Mouse (Mus musculus) small intestine, adult 2 months (tissue): ENCODE data around the gene Supt7l.

Experiments used
- CTCF ChIP-seq: fragments of 200-500 bp; IDR thresholded peaks from 2 replicates; pipeline ENCODE4 v1.5.1; 2012; ENCODE audit warnings: low read depth, mild to moderate bottlenecking, control low read depth, inconsistent platforms, low read length, moderate library complexity, mixed read lengths; ENCODE audit not compliant: insufficient replicate concordance, insufficient read length; ENCODE audit errors: extremely low read depth
- POLR2A ChIP-seq: fragments of 200-500 bp; IDR thresholded peaks from 2 replicates; pipeline ENCODE4 v1.6.1; 2012; ENCODE audit warnings: low read depth, mild to moderate bottlenecking, control low read depth, inconsistent platforms, low read length, moderate library complexity

GRCm38 (mm10) chr5:31563905-31564304 lies 36.3 kb upstream of the Supt7l start:
- no peak for TF ChIP-seq POLR2A
- no peak for TF ChIP-seq CTCF
